Mouse (Mus musculus) testis, adult 10 weeks (tissue): Measurements from ENCODE around the gene Cckar. TPM values are rescaled to one million over a fixed set of nuclear protein-coding genes. Genes with fewer than 3 reads are reported as not detected.

Experiments
- polyA plus RNA-seq: library from polyadenylated mRNA; stranded (reverse); fragments of 350-450 nt; fragmentation: Illumina TruSeq; extraction: RNeasy Lipid Tissue Mini Kit (QIAGEN cat#74804); gene quantifications from one replicate; pipeline ENCODE4 v1.2.3, GENCODE M21; 2014; ENCODE audit warnings: low read depth, low replicate concordance

The Cckar gene
- 0.06 TPM for polyA plus RNA-seq

DNA sequence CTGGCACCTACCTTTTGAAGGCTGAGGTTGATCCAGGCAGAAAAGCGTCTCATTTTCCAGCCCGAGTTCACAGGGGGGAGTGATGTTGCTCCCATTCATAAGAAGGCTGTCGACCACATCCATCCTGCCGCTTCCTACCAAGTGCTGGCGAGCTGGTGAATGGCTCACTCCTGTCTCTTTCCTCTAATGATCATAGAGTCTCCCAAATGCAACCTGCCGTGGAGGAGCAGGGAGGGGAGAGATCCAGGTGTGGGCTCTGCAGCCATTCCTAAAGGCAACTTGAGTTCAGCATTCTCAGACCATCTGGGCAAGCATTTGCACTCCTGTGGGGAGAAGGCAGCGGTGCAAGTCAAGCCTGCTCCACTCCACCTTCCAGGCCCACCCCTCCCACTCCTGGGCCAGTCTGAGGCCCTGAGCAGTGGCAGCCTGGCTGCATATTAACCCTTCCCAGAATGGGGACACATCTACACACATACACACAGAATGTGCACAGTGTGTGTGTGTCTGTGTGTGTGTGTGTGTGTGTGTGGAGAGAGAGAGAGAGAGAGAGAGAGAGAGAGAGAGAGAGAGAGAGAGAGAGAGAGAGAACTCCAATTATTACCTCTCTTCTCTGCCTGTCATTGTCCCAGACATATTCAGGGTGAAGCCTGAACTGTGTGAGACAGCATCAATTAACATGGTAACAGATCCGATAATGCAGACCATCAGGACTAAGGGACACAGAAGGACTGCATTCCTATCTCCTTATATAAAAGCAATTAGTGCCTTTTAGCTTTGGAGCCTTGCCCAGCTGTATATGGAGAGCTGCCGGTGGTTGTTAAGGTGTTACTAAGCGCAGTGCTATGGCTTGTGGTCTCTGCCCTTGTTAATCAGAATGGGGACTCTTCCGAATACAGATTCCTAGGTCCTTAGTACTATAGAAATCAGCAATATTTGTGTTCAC is at the start of gene Cckar:
Cckar (minus strand) TSS at position 471 of the 943 bp plus-strand sequence.

Other genes starting within 250 kb of the Cckar start
- 28.5 TPM for gene Rbpj, start 241.6 kb downstream of the Cckar start, polyA plus RNA-seq
- gene Tbc1d19, start 101.9 kb upstream of the Cckar start, polyA plus RNA-seq, result 61.7 TPM